Mouse (Mus musculus): ENCODE measurements around the gene Lins1. TPM values are rescaled to one million over a fixed set of nuclear protein-coding genes. Genes with fewer than 3 reads are reported as not detected.

Lins1 gene
- polyA plus RNA-seq, 1 experiment from 2014 or later = 25.2 TPM

- Histone ChIP-seq H3K4me1 (no peaks in the 10 kb centered on the region), H3K27ac (no peak overlapping the region), H3K4me3 (replicated peaks) (no peak overlapping the region), H3K36me3 (replicated peaks) (no peaks in the 10 kb centered on the region), H3K9ac (no peak overlapping the region), H3K4me2 (no peak overlapping the region), H3K27me3 (no peaks in the 10 kb centered on the region), H3K9me3 (no peaks in the 10 kb centered on the region)
- ATAC-seq (ENCODE audit: low FRiP score) = no peak
- 94% methylated on average over 4 of the region's 4 CpGs for WGBS
These were observed 44.8 kb downstream of the Lins1 start for GRCm38 (mm10) chr7:66734466-66734865.

DNA sequence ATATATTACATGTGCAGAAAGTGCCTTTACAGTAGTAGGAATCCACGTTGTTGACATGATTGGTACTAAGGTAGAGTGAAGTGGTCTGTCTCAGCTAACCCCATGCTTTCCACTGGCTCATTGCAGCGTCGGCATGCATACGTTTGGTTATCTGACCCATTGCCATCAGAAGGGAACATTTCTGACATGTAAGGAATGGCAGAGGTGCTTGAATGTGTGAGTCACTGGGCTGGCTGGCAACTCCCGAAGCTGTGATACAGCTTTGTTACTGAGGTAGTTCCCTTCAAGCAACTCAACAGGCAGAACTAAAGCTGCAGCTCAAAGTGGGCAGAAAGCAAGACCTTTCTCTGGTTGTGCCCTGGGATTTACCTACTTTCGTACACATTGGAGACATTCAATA, 45.3 kb downstream of the Lins1 start:
- Histone ChIP-seq H3K27me3 (no peaks in the 10 kb centered on the region), H3K36me3 (replicated peaks) (no peaks in the 10 kb centered on the region), H3K4me2 (no peak overlapping the region), H3K9ac (no peak overlapping the region), H3K27ac (no peak overlapping the region), H3K4me3 (replicated peaks) (no peak overlapping the region), H3K9me3 (no peaks in the 10 kb centered on the region), H3K4me1 (no peaks in the 10 kb centered on the region)
- no peak for ATAC-seq (ENCODE audit: low FRiP score)
- 91% methylated on average over 6 of the region's 6 CpGs for WGBS

DNA sequence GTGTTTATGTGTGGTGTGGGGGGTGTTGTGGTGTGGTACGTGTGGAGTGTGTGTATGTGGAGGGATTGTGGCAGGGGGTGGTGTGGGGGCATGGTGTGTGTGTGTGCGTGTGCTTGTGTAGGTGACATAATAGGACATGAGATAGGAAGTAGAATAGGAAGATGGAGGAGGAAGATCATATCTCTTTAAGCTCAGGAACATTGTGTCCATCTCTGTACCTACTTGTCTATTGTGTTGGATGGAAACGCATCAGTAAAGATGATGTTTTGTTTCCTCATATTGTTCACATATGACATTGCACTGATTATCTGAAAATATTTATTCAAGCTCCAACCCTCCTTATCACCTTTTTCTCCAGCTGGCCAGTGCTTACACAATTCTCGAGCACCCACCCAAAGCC, 47.7 kb downstream of the Lins1 start:
- ATAC-seq (ENCODE audit: low FRiP score) = no peak
- Histone ChIP-seq H3K4me2 (no peak overlapping the region), H3K27ac (no peak overlapping the region), H3K36me3 (replicated peaks) (no peaks in the 10 kb centered on the region), H3K9me3 (no peaks in the 10 kb centered on the region), H3K4me1 (no peaks in the 10 kb centered on the region), H3K4me3 (replicated peaks) (no peak overlapping the region), H3K9ac (no peak overlapping the region), H3K27me3 (no peaks in the 10 kb centered on the region)
- WGBS = 92% methylated on average over 4 of the region's 4 CpGs

DNA sequence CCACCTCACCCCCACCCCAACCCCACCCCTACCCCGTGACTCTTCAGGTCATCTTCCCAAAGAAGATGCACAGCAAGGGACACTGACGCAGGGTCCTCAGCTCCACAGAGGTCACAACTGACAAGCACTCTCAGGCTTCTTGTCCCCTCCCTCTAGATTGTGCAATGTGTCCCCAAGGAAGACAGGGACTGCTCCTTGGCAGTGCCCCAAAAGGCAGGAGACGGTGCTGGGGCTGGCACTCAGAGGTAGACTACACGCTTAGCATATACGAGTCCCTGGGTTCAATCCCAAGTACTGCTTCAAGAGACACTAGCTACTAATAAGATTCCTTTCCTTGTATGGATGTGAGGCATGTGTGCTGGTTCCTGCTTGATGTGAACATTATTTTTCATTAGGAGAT, 51.3 kb downstream of the Lins1 start:
- no peak overlapping the region for H3K27ac ChIP-seq
- no peaks in the 10 kb centered on the region for H3K9me3 ChIP-seq
- WGBS = 87% methylated on average over 5 of the region's 5 CpGs
- H3K4me1 ChIP-seq = no peaks in the 10 kb centered on the region
- H3K9ac ChIP-seq = no peak overlapping the region
- no peak overlapping the region for H3K4me2 ChIP-seq
- no peaks in the 10 kb centered on the region for H3K36me3 ChIP-seq (replicated peaks)
- no peak for ATAC-seq (ENCODE audit: low FRiP score)
- H3K27me3 ChIP-seq = no peaks in the 10 kb centered on the region
- H3K4me3 ChIP-seq (replicated peaks) = no peak overlapping the region

DNA sequence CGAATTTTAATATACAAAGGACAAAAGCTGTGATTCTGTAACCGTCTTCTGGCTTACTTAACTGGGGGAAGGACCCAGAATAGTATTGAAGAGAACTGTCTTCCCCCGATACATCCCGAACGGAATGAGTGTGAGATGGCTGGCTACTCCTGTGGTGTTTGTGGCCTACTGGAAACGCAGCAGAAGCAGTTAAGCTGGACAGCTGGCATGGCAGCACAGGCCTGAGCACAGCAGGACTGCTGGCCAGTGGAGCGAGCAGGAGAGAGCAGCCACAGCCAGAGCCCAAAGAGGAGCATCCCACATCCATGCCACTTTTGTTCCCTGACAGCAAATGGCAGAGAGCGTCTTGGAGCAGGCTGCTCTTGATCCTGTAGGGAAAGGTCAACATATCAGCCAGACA, 51.7 kb downstream of the Lins1 start:
- WGBS = 72% methylated on average over 8 of the region's 8 CpGs
- H3K4me2 ChIP-seq = no peak overlapping the region
- H3K9me3 ChIP-seq = no peaks in the 10 kb centered on the region
- no peak overlapping the region for H3K9ac ChIP-seq
- H3K27ac ChIP-seq = no peak overlapping the region
- ATAC-seq (ENCODE audit: low FRiP score) = no peak
- no peaks in the 10 kb centered on the region for H3K4me1 ChIP-seq
- no peak overlapping the region for H3K4me3 ChIP-seq (replicated peaks)
- no peaks in the 10 kb centered on the region for H3K27me3 ChIP-seq
- H3K36me3 ChIP-seq (replicated peaks) = no peaks in the 10 kb centered on the region

- ATAC-seq (ENCODE audit: low FRiP score) = no peak
- Histone ChIP-seq H3K4me3 (replicated peaks) (no peak within 1 kb of the TSS), H3K9ac (no peak within 1 kb of the TSS), H3K36me3 (replicated peaks) (no peaks in the 10 kb centered on the region), H3K9me3 (no peaks in the 10 kb centered on the region), H3K27me3 (no peaks in the 10 kb centered on the region), H3K27ac (no peak within 1 kb of the TSS), H3K4me2 (no peak within 1 kb of the TSS), H3K4me1 (no peaks in the 10 kb centered on the region)
- WGBS = 79% methylated on average over 9 of the region's 9 CpGs
These were observed 53.7 kb downstream of the Lins1 start, which contains the start of gene Cers3 for GRCm38 (mm10) chr7:66743377-66743781. Gene Cers3, plus strand, starts transcription at chr7:66743504.

DNA sequence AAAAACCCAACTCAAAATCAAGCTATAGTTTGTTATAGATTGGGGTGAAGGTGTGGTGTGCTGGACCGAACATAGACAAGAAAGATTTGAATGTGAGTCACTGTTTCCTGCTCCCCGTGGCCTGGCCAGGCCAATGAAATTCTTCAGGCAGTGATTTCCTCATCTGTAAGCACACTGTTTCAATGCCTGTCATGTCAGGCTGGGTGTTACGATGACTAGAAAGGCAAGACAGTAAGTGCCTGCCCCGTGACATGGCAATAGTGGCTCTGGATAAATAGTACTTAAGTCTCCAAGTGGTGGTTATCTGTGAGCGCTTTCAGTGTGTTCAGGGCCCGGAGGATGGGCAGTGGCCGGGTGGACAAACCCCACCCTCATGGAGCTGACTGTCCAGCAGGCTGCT, 57.3 kb downstream of the Lins1 start:
- no peak overlapping the region for H3K27ac ChIP-seq
- H3K36me3 ChIP-seq (replicated peaks) = no peaks in the 10 kb centered on the region
- H3K9ac ChIP-seq = no peak overlapping the region
- 82% methylated on average over 7 of the region's 7 CpGs for WGBS
- no peak overlapping the region for H3K4me3 ChIP-seq (replicated peaks)
- H3K4me2 ChIP-seq = no peak overlapping the region
- ATAC-seq (ENCODE audit: low FRiP score) = no peak
- H3K9me3 ChIP-seq = no peaks in the 10 kb centered on the region
- no peaks in the 10 kb centered on the region for H3K27me3 ChIP-seq
- H3K4me1 ChIP-seq = no peaks in the 10 kb centered on the region

DNA sequence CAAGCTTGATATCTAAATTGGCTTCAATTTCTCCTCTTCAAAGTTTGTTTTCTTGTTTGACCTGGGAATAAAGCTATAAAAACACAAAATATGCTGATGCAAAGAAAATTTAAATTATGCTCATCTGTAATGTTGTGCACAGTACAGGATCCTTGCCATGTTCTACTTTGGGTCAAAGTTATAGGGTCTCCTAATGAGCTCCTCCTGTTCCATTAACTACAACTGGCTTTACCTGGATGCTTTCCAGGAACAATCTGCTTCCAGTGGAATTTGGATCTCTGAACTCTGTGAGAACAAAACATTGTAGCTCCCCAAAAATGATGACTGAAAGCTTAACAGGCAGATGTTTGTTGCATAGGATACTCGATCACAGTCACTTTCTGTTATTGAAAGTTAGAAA, 60.3 kb downstream of the Lins1 start:
- H3K9me3 ChIP-seq = no peaks in the 10 kb centered on the region
- no peak overlapping the region for H3K27ac ChIP-seq
- H3K27me3 ChIP-seq = no peaks in the 10 kb centered on the region
- H3K4me1 ChIP-seq = no peaks in the 10 kb centered on the region
- ATAC-seq (ENCODE audit: low FRiP score) = no peak
- no peak overlapping the region for H3K4me3 ChIP-seq (replicated peaks)
- H3K4me2 ChIP-seq = no peak overlapping the region
- H3K9ac ChIP-seq = no peak overlapping the region
- 89% methylated on average over 1 of the region's 1 CpGs for WGBS
- H3K36me3 ChIP-seq (replicated peaks) = no peaks in the 10 kb centered on the region

GRCm38 (mm10) chr7:66753816-66754215, 64.1 kb downstream of the Lins1 start:
- Histone ChIP-seq H3K4me1 (no peaks in the 10 kb centered on the region), H3K4me2 (no peak overlapping the region), H3K27ac (no peak overlapping the region), H3K36me3 (replicated peaks) (no peaks in the 10 kb centered on the region), H3K9me3 (no peaks in the 10 kb centered on the region), H3K27me3 (no peaks in the 10 kb centered on the region), H3K9ac (no peak overlapping the region), H3K4me3 (replicated peaks) (no peak overlapping the region)
- WGBS = 86% methylated on average over 8 of the region's 8 CpGs
- ATAC-seq (ENCODE audit: low FRiP score) = no peak

DNA sequence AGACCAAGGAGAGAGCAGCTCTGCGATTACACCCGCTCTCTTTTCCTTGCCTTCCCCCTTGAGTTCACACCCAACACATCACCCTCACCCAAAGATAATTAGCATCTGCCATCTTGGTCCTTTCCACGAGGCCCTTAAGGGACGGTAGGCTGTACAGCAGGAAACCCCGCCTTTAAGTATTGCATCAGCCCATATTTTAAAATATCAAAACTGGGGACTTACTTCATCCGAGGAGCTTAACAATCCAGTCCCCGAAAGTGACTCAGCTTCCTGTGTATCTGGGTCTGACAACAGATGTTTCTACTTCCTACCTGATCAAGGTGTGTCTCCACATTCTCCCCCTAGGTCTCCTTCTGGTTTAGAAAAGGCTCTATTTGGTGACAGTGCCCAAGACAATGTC, 65.9 kb downstream of the Lins1 start:
- 83% methylated on average over 7 of the region's 7 CpGs for WGBS
- Histone ChIP-seq H3K4me1 (no peaks in the 10 kb centered on the region), H3K4me3 (replicated peaks) (no peak overlapping the region), H3K36me3 (replicated peaks) (no peaks in the 10 kb centered on the region), H3K4me2 (no peak overlapping the region), H3K9me3 (no peaks in the 10 kb centered on the region), H3K9ac (no peak overlapping the region), H3K27ac (no peak overlapping the region), H3K27me3 (no peaks in the 10 kb centered on the region)
- ATAC-seq (ENCODE audit: low FRiP score) = no peak

Other genes starting within 250 kb of the Lins1 start
- gene Asb7, start 293 bp upstream of the Lins1 start, polyA plus RNA-seq (2016; fragmentation: Nextera tagmentation; extraction: Ambion mirVana) = 17.9 and 18.5 TPM in 2 replicates
- 0.96 and 1.4 TPM in 2 replicates for gene Cers3, start 53.6 kb downstream of the Lins1 start, polyA plus RNA-seq (2016; fragmentation: Nextera tagmentation; extraction: Ambion mirVana)
- gene Adamts17, start 149.8 kb downstream of the Lins1 start, polyA plus RNA-seq (2016; fragmentation: Nextera tagmentation; extraction: Ambion mirVana) = 1.6 and 2.1 TPM in 2 replicates